Mouse (Mus musculus): ENCODE measurements around the gene Gm26897. TPM values are rescaled to one million over a fixed set of nuclear protein-coding genes. Genes with fewer than 3 reads are reported as not detected.

The Gm26897 gene
- polyA plus RNA-seq, 1 experiment: not detected

- Histone ChIP-seq H3K27ac (replicated peaks; ENCODE audit: low read depth, low read length) (no peak overlapping the region), H3K4me3 (ENCODE audit: insufficient read depth, low read depth, low read length) (no peak overlapping the region), H3K4me1 (ENCODE audit: control insufficient read depth, insufficient read depth, insufficient read length, low read length) (no peaks in the 10 kb centered on the region)
Measured at GRCm38 (mm10) chr5:111732194-111732593, 1.5 kb upstream of the Gm26897 start.

GRCm38 (mm10) chr5:111739480-111739879 is 5.8 kb downstream of the Gm26897 start:
- Histone ChIP-seq H3K4me3 (ENCODE audit: insufficient read depth, low read depth, low read length) (no peak overlapping the region), H3K27ac (replicated peaks; ENCODE audit: low read depth, low read length) (no peak overlapping the region), H3K4me1 (ENCODE audit: control insufficient read depth, insufficient read depth, insufficient read length, low read length) (no peaks in the 10 kb centered on the region)

GRCm38 (mm10) chr5:111740384-111741275 is 6.9 kb downstream of the Gm26897 start:
- Histone ChIP-seq H3K4me3 (ENCODE audit: insufficient read depth, low read depth, low read length) (no peak overlapping the region), H3K27ac (replicated peaks; ENCODE audit: low read depth, low read length) (no peak overlapping the region), H3K4me1 (ENCODE audit: control insufficient read depth, insufficient read depth, insufficient read length, low read length) (no peaks in the 10 kb centered on the region)

GRCm38 (mm10) chr5:111741352-111741751 is 7.6 kb downstream of the Gm26897 start:
- Histone ChIP-seq H3K4me1 (ENCODE audit: control insufficient read depth, insufficient read depth, insufficient read length, low read length) (no peaks in the 10 kb centered on the region), H3K4me3 (ENCODE audit: insufficient read depth, low read depth, low read length) (no peak overlapping the region), H3K27ac (replicated peaks; ENCODE audit: low read depth, low read length) (no peak overlapping the region)

GRCm38 (mm10) chr5:111742290-111742898 is 8.7 kb downstream of the Gm26897 start:
- Histone ChIP-seq H3K4me1 (ENCODE audit: control insufficient read depth, insufficient read depth, insufficient read length, low read length) (no peaks in the 10 kb centered on the region), H3K4me3 (ENCODE audit: insufficient read depth, low read depth, low read length) (no peak overlapping the region), H3K27ac (replicated peaks; ENCODE audit: low read depth, low read length) (no peak overlapping the region)

GRCm38 (mm10) chr5:111749599-111749998 is 15.9 kb downstream of the Gm26897 start:
- H3K27ac ChIP-seq (replicated peaks; ENCODE audit: low read depth, low read length): no peak overlapping the region
- no peaks in the 10 kb centered on the region for H3K4me1 ChIP-seq (ENCODE audit: control insufficient read depth, insufficient read depth, insufficient read length, low read length)
- no peak overlapping the region for H3K4me3 ChIP-seq (ENCODE audit: insufficient read depth, low read depth, low read length)

- H3K27ac ChIP-seq (replicated peaks; ENCODE audit: low read depth, low read length): no peak overlapping the region
- no peak overlapping the region for H3K4me3 ChIP-seq (ENCODE audit: insufficient read depth, low read depth, low read length)
- no peaks in the 10 kb centered on the region for H3K4me1 ChIP-seq (ENCODE audit: control insufficient read depth, insufficient read depth, insufficient read length, low read length)
Measured at GRCm38 (mm10) chr5:111750092-111750491, 16.4 kb downstream of the Gm26897 start.

GRCm38 (mm10) chr5:111754484-111755139 is 20.9 kb downstream of the Gm26897 start:
- Histone ChIP-seq H3K27ac (replicated peaks; ENCODE audit: low read depth, low read length) (no peak overlapping the region), H3K4me1 (ENCODE audit: control insufficient read depth, insufficient read depth, insufficient read length, low read length) (no peaks in the 10 kb centered on the region), H3K4me3 (ENCODE audit: insufficient read depth, low read depth, low read length) (no peak overlapping the region)

- Histone ChIP-seq H3K4me1 (ENCODE audit: control insufficient read depth, insufficient read depth, insufficient read length, low read length) (no peaks in the 10 kb centered on the region), H3K27ac (replicated peaks; ENCODE audit: low read depth, low read length) (no peak overlapping the region), H3K4me3 (ENCODE audit: insufficient read depth, low read depth, low read length) (no peak overlapping the region)
Measured at GRCm38 (mm10) chr5:111755330-111755729, 21.6 kb downstream of the Gm26897 start.

- Histone ChIP-seq H3K4me1 (ENCODE audit: control insufficient read depth, insufficient read depth, insufficient read length, low read length) (no peaks in the 10 kb centered on the region), H3K27ac (replicated peaks; ENCODE audit: low read depth, low read length) (no peak overlapping the region), H3K4me3 (ENCODE audit: insufficient read depth, low read depth, low read length) (no peak overlapping the region)
Measured at GRCm38 (mm10) chr5:111760721-111761480, 27.2 kb downstream of the Gm26897 start.

- peak overlapping the region; percentile 12; the same call in 1 of the 2 replicates for H3K4me3 ChIP-seq (ENCODE audit: insufficient read depth, low read depth, low read length)
- no peaks in the 10 kb centered on the region for H3K4me1 ChIP-seq (ENCODE audit: control insufficient read depth, insufficient read depth, insufficient read length, low read length)
- no peak overlapping the region for H3K27ac ChIP-seq (replicated peaks; ENCODE audit: low read depth, low read length)
Measured at GRCm38 (mm10) chr5:111761574-111761973, 27.9 kb downstream of the Gm26897 start.

- Histone ChIP-seq H3K27ac (replicated peaks; ENCODE audit: low read depth, low read length) (no peak overlapping the region), H3K4me1 (ENCODE audit: control insufficient read depth, insufficient read depth, insufficient read length, low read length) (no peaks in the 10 kb centered on the region), H3K4me3 (ENCODE audit: insufficient read depth, low read depth, low read length) (no peak overlapping the region)
Measured at GRCm38 (mm10) chr5:111762085-111762484, 28.4 kb downstream of the Gm26897 start.

GRCm38 (mm10) chr5:111765671-111766290 is 32.1 kb downstream of the Gm26897 start:
- Histone ChIP-seq H3K4me3 (ENCODE audit: insufficient read depth, low read depth, low read length) (no peak overlapping the region), H3K4me1 (ENCODE audit: control insufficient read depth, insufficient read depth, insufficient read length, low read length) (no peaks in the 10 kb centered on the region; the same call in 1 of the 2 replicates), H3K27ac (replicated peaks; ENCODE audit: low read depth, low read length) (no peak overlapping the region)

GRCm38 (mm10) chr5:111766696-111767095 is 33.0 kb downstream of the Gm26897 start:
- no peak overlapping the region for H3K4me3 ChIP-seq (ENCODE audit: insufficient read depth, low read depth, low read length)
- no peaks in the 10 kb centered on the region; the same call in 1 of the 2 replicates for H3K4me1 ChIP-seq (ENCODE audit: control insufficient read depth, insufficient read depth, insufficient read length, low read length)
- no peak overlapping the region for H3K27ac ChIP-seq (replicated peaks; ENCODE audit: low read depth, low read length)
